Mouse (Mus musculus): ENCODE measurements around the gene Kcnn4. TPM values are rescaled to one million over a fixed set of nuclear protein-coding genes. Genes with fewer than 3 reads are reported as not detected.

The Kcnn4 gene
- total RNA-seq (2021) = under 1 TPM; 0.42 to 0.77 TPM

- intact Hi-C loops (cut with DNase I) = no loop called here
- no peak for DNase-seq (ENCODE audit: low spot score in 2 of 2)
Measured at GRCm38 (mm10) chr7:24369731-24370541, at the start of gene Kcnn4. Gene Kcnn4 (plus strand): TSS chr7:24370263.

GRCm38 (mm10) chr7:24322593-24322992 lies 47.5 kb upstream of the Kcnn4 start:
- intact Hi-C loops (cut with DNase I) = no loop called here
- DNase-seq (ENCODE audit: low spot score in 2 of 2) = no peak

GRCm38 (mm10) chr7:24325197-24325596 lies 44.9 kb upstream of the Kcnn4 start:
- intact Hi-C loops (cut with DNase I) = no loop called here
- DNase-seq (ENCODE audit: low spot score in 2 of 2) = no peak

- intact Hi-C loops (cut with DNase I) = no loop called here
- peak; percentile 50 to 59 for DNase-seq (ENCODE audit: low spot score in 2 of 2)
Measured at GRCm38 (mm10) chr7:24325675-24326128, 44.4 kb upstream of the Kcnn4 start.

- no peak for DNase-seq (ENCODE audit: low spot score in 2 of 2)
- intact Hi-C loops (cut with DNase I) = no loop called here
Measured at GRCm38 (mm10) chr7:24326273-24327135, 43.6 kb upstream of the Kcnn4 start.

- intact Hi-C loops (cut with DNase I) = no loop called here
- no peak for DNase-seq (ENCODE audit: low spot score in 2 of 2)
Measured at GRCm38 (mm10) chr7:24327281-24327975, 42.6 kb upstream of the Kcnn4 start.

GRCm38 (mm10) chr7:24333304-24333986 lies 36.6 kb upstream of the Kcnn4 start, which contains the start of gene Tescl:
Gene Tescl (minus strand): TSS chr7:24333936.
- DNase-seq (ENCODE audit: low spot score in 2 of 2) = no peak
- intact Hi-C loops (cut with DNase I) = no loop called here

GRCm38 (mm10) chr7:24335699-24336309 lies 34.3 kb upstream of the Kcnn4 start:
- intact Hi-C loops (cut with DNase I) = loop anchor here (2.0 kb wide), 1 partner anchor 49 kb away; no protein-coding TSS in a partner anchor
- DNase-seq (ENCODE audit: low spot score in 2 of 2) = peak; percentile 46 to 66

- DNase-seq (ENCODE audit: low spot score in 2 of 2) = no peak
- intact Hi-C loops (cut with DNase I) = no loop called here
Measured at GRCm38 (mm10) chr7:24338241-24338640, 31.8 kb upstream of the Kcnn4 start.

GRCm38 (mm10) chr7:24343701-24344272 lies 26.3 kb upstream of the Kcnn4 start:
- peak in 1 of 2 experiments; percentile 21 for DNase-seq (ENCODE audit: low spot score in 2 of 2)

GRCm38 (mm10) chr7:24346444-24346843 lies 23.6 kb upstream of the Kcnn4 start:
- intact Hi-C loops (cut with DNase I) = no loop called here
- DNase-seq (ENCODE audit: low spot score in 2 of 2) = no peak

More at GRCm38 (mm10) chr7:24343701-24344272, 26.3 kb upstream of the Kcnn4 start:
- intact Hi-C loops (cut with DNase I) = no loop called here

- intact Hi-C loops (cut with DNase I) = no loop called here
Measured at GRCm38 (mm10) chr7:24348896-24349295, 21.2 kb upstream of the Kcnn4 start, which contains the start of gene Lypd5. Gene Lypd5 (plus strand): TSS chr7:24349196.

GRCm38 (mm10) chr7:24355646-24356045 lies 14.4 kb upstream of the Kcnn4 start:
- intact Hi-C loops (cut with DNase I) = no loop called here
- no peak for DNase-seq (ENCODE audit: low spot score in 2 of 2)

More at GRCm38 (mm10) chr7:24348896-24349295, 21.2 kb upstream of the Kcnn4 start, which contains the start of gene Lypd5:
- no peak for DNase-seq (ENCODE audit: low spot score in 2 of 2)

GRCm38 (mm10) chr7:24356081-24356480 lies 14.0 kb upstream of the Kcnn4 start:
- intact Hi-C loops (cut with DNase I) = no loop called here
- DNase-seq (ENCODE audit: low spot score in 2 of 2) = no peak

- intact Hi-C loops (cut with DNase I) = no loop called here
- no peak for DNase-seq (ENCODE audit: low spot score in 2 of 2)
Measured at GRCm38 (mm10) chr7:24357899-24358298, 12.2 kb upstream of the Kcnn4 start.

GRCm38 (mm10) chr7:24359269-24359668 lies 10.8 kb upstream of the Kcnn4 start:
- intact Hi-C loops (cut with DNase I) = no loop called here
- DNase-seq (ENCODE audit: low spot score in 2 of 2) = no peak

GRCm38 (mm10) chr7:24361001-24361400 lies 9.1 kb upstream of the Kcnn4 start:
- DNase-seq (ENCODE audit: low spot score in 2 of 2) = no peak
- intact Hi-C loops (cut with DNase I) = no loop called here

GRCm38 (mm10) chr7:24363228-24363627 lies 6.8 kb upstream of the Kcnn4 start:
- peak in 1 of 2 experiments; percentile 29 for DNase-seq (ENCODE audit: low spot score in 2 of 2)
- intact Hi-C loops (cut with DNase I) = no loop called here
